Mouse (Mus musculus): ENCODE results near the gene Znrf3.
"Not testable (repeated sequence)": the region's sequence is repeated elsewhere in the genome, so short reads cannot be mapped to it uniquely, and the experiment has no call there.

Znrf3 gene

GRCm38 (mm10) chr11:5444599-5445451 is at the start of gene Znrf3:
Gene Znrf3, minus strand, starts transcription at chr11:5444847.
- DNase-seq (ENCODE audit: low spot score), result peak; percentile 94

- DNase-seq (ENCODE audit: low spot score), result no peak
These were observed 49.2 kb upstream of the Znrf3 start for GRCm38 (mm10) chr11:5493869-5494268.

DNA sequence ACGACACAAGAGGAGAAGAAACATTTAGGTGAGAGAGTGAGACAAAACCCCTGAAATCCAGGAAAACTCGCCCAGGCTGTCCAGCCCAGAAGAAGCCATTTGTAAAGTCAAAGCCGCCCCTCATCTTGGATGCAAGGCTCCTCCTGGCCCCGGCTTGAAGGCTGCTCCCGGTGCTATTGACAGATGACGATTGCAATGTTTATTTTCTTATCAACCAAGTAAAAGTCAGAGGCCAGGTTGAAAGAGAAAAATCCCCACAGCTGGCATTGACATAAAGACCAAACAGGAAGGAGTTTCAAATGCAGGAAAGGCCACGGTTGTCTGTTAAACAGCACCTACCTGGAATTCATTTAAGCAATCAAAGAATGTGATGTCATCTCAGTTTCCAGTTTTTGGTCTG is 47.3 kb upstream of the Znrf3 start:
- no peak for DNase-seq (ENCODE audit: low spot score)

- no peak for DNase-seq (ENCODE audit: low spot score)
These were observed 46.5 kb upstream of the Znrf3 start for GRCm38 (mm10) chr11:5490989-5491656.

DNA sequence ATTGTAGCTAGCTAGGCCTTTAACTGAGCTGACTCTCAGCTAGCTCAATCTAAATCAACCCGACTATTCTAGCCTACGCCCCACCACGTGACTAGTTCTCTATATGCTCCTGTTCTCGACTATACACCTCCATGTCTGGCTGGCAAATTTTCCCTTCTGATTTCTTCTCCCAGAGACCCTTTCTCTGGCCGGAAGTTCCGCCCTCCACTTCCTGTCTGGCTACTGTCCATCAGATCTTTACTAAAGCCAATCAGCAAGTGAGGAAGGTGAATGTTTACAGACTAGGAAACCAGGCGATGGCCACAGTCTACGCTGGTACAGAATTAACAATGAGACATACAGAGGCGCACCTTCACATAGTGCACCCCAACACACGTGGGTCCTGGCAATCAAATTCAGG is 44.8 kb upstream of the Znrf3 start:
- DNase-seq (ENCODE audit: low spot score), result not testable (repeated sequence)

DNA sequence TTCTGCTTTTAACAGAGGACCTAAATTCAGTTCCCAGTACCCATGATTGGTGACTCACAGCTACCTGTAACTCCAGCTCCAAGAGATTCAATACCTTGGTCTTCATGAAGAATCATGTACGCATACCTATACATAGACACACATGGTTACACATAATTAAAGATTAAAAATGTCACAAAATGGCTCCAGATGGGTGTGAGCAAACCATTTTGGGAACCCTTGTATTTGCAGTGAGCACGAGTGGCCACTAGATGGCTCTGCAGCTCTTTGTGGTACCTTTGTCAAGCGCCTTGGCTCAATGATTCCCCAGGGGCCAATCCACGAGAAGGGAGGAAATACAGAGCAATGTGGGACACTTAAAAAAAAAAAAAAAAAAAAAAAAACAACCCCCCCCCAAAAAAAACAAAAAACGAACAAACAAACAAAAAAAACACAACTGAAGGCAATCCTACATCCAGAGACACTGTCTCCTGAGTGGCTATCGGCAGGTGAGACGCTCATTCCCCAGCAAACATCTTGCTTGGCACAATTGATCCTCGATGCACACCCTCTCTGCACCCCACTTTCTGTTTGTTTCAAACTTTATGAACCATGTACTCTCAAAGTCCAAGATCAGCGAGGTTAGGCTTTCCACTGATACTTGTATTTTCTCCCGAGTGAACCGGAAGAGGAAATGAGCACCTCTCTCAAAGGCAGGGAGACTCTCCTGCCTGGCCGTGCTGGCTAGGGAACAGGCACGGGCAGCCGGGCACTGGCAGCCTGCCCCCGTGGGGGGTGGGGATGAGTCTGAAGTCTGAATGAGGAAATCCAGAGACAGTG is 40.8 kb upstream of the Znrf3 start:
- DNase-seq (ENCODE audit: low spot score), result peak; percentile 79

DNA sequence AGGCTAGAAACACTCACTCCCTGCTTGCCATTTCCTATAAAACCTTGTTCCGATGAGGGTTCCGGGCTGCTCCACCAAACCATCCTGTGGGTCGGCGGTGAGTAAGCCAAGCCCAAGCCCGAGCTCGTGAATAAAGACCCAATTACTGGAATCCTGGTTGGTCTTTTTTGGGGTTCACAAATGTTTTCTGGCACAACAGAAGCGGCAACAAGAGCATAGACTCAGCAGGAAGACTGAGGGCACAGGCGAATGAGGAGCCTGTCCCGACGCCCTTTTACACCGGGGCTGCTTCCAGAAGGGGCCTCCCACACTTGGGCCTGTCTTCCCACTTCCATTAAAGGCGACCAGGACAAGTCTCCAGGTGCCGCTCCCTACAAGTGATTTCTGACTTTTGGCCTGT is 37.9 kb upstream of the Znrf3 start:
- no peak for DNase-seq (ENCODE audit: low spot score)

GRCm38 (mm10) chr11:5478831-5479230 is 34.2 kb upstream of the Znrf3 start:
- DNase-seq (ENCODE audit: low spot score), result no peak

DNA sequence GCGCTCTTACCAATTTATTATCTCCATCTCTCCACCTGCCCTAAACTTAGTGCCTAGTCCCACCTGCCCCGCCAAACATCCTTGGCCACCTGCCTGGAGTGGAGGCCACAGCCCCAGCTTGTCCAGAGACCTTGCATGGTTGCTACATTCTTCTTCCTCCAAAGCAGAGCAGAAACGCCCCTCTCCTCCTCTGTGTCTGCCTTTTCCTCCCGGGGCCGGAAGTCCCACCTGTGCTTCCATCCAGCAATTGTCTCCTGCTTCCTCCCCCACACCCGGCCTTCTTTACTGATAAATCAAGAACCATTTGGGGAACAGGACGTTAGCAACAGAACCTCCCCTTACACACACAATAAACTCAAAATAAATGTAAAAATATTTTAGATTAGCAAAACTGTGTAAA is 33.5 kb upstream of the Znrf3 start:
- no peak for DNase-seq (ENCODE audit: low spot score)

GRCm38 (mm10) chr11:5476806-5477205 is 32.2 kb upstream of the Znrf3 start:
- no peak for DNase-seq (ENCODE audit: low spot score)

- not testable (repeated sequence) for DNase-seq (ENCODE audit: low spot score)
These were observed 31.0 kb upstream of the Znrf3 start for GRCm38 (mm10) chr11:5475556-5476118.

- peak; percentile 15 for DNase-seq (ENCODE audit: low spot score)
These were observed 29.5 kb upstream of the Znrf3 start for GRCm38 (mm10) chr11:5474130-5474529.

DNA sequence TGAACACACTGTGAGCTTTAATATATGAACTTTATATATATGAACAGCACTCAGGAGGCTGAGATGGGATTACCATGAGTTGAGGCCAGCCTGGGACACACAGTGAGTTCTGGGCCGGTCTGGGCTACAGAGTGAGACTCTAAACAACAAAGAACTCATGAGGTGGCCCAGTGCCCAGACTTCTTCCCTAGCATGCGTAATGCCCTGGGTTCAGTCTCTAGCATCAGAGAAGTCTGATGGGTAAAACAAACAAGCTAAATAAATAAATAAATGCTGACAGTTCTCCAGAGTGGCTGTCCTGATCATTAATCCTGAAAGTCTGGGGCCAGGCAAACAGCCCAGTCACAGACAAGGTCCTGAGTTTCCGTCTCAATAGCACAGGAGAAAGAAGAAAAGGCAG is 25.4 kb upstream of the Znrf3 start:
- no peak for DNase-seq (ENCODE audit: low spot score)

DNA sequence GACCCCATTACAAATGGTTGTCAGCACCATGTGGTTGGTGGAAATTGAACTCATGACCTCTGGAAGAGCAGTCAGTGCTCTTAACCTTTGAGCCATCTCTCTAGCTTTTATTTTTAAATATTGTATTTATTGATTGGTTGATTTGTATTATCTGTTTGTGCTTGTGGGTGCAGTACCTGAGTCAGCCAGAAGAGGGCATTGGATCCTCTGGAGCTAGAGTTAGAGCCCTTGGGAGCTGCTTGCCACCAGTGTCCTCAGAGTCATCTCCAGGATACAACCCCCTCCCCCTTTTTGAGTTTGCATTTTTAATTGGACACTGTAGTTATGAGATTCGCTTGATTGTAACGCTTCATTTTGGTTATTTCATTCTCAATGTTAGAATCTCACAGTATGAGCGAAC is 24.4 kb upstream of the Znrf3 start:
- DNase-seq (ENCODE audit: low spot score), result no peak

DNA sequence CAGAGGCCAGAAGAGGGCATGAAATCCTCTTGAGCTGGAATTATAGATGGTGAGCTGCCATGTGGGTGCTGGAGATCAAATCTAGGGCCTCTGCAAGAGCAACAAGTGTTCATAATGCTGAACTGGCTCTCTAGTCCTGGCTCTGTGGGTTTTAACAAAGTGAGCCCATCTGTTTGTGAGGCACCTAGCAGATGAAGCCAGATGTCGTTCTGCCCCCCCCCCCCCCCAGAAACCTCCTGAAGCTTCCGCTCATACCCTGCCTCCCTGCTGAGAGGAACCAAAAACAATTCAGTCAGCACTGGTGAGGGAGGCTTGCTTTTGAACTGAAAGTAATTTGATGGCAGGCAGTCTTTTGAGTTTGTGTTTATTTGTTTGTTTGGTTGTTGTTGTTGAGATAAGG is 23.8 kb upstream of the Znrf3 start:
- no peak for DNase-seq (ENCODE audit: low spot score)

DNA sequence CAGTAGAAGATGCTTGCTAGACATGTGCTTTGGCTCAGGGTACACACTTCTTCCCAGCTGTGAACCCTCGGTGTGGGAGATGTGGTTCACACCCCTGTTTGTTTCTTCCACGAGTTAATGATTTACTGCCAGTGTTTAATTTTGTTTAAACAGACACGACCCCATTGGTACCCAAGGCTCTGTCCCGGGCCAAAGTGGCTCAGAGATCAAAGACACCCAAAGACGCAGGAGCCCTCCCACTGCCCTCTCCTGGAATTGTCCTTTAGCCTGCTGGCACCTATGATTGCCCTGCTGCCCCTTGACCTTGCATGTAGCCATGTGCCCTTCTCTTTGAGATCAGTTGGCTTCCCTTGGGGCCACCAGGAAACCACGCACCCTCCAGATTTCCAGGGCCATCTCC is 7.3 kb upstream of the Znrf3 start:
- DNase-seq (ENCODE audit: low spot score), result no peak

DNA sequence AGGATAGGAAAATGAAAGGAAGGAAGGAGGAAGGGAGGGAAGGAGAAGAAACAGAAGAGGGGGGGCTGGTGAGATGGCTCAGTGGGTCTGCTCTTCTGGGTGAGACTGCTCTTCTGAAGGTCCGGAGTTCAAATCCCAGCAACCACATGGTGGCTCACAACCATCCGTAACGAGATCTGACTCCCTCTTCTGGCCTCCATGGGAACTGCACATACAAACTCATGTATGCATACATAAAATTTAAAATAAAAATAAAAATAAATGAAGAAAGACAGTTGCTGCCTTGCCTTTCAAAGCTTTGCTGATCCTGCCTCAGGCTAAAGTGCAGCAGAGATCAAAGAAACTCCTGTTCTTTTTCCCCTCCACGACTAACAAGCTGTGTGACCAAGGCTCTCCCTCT is 6.7 kb upstream of the Znrf3 start:
- DNase-seq (ENCODE audit: low spot score), result no peak

DNA sequence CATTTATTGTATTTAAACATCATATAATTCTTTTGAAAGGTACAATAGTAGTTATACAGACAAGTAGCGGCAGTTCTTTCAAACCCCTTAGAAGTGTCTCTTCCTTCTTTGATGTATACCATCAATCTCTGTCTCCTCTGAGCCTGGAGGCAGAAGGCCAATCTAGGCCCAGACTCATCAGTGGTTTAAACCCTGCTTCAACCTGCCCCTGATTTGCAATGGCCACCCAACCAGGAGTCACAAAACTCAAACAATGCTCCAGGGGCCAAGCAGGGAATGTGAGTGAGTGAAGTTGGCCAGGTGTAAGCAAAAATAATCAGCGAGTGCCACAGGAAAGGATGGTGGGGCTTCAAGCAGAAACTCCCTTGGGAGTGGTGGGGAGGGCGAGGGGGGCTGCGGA is 6.1 kb upstream of the Znrf3 start:
- no peak for DNase-seq (ENCODE audit: low spot score)

DNA sequence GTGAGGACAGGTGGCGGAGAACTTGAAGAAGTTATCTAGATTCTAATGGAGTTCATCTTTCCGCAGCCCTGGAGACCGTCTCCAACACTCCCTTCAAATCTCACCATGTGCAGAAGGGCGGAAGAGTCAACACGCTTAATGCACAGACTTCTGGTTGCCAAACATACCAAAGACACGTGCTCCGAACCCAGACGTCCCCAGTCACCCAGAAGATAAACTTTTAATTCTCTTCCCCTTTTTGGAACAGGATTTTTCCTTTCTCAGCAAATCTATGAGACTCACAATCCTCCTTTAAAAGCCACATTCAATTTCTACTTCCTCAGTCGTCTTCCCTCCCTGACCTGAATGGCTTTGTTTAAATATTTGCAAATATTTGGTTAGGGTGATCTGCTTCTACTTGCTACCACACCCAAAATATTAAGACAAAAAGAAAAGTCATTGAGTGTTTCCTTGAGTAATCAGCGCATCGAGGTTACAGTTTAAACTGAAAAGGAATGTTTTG is 856 bp upstream of the Znrf3 start:
- DNase-seq (ENCODE audit: low spot score), result no peak

DNA sequence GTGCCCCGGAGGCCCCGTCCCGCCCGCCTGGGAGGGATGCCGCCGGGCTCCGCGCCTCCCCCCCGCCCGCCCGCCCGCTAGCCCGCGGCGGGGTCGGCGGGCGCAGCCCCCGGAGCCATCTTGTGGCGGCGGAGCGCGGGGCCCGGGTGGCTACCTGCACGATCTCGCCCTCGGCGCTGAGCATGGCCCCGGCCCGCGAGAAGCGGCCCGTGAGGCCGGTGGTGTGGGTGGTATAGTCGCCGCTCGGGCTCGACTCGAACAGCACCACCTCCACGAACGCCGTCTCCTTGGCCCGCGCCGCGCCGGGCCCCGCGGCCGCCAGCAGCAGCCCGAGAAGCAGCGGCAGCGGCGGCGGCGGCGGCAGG is 431 bp downstream of the Znrf3 start:
- DNase-seq (ENCODE audit: low spot score), result no peak

DNA sequence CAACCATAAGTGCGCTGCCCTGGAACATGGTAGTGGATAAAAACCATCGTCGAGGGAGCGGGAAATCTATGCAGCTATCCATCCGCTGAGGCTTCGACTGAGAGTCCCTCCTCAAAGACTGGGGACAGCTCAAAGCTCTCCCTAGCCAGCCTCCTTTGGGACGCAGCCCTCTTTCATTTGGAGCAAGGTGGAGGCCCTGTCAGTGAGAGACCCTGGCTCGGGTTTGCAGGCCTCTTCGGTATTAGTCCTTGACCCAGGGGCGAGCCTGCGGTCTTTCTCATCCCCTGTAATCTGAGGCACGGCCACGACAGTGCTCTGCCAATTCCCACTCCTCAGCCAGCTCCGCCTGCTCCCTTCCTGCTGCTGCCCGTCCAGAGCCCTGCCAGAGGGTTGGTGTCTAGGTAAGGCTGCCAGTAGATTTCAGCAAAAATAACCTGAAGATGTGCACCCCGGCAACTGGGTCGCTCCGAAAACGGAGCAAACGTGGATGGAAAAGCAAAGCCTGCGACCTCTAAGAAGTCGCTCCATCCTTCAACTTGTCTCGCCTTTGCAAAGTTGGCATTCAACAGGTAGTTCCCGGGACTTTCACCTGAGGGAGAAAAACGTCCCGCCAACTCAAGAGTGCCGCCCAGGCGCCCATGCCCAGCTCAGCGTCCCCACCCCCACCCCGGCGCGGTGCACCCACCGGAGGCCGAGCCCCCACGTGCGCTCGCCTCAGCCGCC is 975 bp downstream of the Znrf3 start:
- DNase-seq (ENCODE audit: low spot score), result peak; percentile 64

DNA sequence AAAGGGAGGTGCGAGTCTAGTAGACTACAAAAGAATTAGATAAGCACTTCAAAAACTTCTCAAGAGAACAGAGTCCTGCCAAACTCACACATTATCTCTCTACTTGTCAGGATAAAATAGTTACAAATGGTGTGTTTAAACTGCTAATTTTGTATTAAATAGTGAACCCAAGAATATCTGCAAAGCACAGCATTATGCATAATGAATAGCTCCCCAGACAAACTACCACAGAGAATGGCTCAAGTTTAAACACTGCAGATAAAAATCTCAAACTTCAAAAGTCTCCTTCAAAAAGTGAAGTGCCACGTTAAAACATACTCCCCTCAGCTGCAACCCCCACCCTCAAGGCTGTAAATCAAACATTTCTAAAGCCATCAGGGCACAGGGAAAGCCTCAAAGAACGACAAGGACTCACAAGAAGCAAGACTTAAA is 2.0 kb downstream of the Znrf3 start:
- DNase-seq (ENCODE audit: low spot score), result no peak

Data from testis, postnatal 14 days (tissue).